Mouse (Mus musculus): Measurements from ENCODE around the gene Sbk3. TPM values are rescaled to one million over a fixed set of nuclear protein-coding genes. Genes with fewer than 3 reads are reported as not detected.
"Not testable (repeated sequence)": the region's sequence is repeated elsewhere in the genome, so short reads cannot be mapped to it uniquely, and the experiment has no call there.

The Sbk3 gene
- polyA plus RNA-seq, 1 experiment = not detected

GRCm38 (mm10) chr7:5016057-5016456 is 45.1 kb upstream of the Sbk3 start:
- TF ChIP-seq POLR2A (IDR thresholded peaks at IDR 0.05; ENCODE audit: low read depth, low read length) = no peak
- no peak for TF ChIP-seq CTCF (IDR thresholded peaks at IDR 0.05; ENCODE audit: extremely low read depth, insufficient read length, insufficient replicate concordance, low read depth, low read length)
- WGBS = 14% methylated on average over 3 of the region's 3 CpGs

GRCm38 (mm10) chr7:5015118-5016001 is 44.4 kb upstream of the Sbk3 start, which contains the start of gene Gm44973:
TSS of gene Gm44973 (plus strand) at chr7:5015496.
- Histone ChIP-seq H3K27me3 (ENCODE audit: control insufficient read depth, insufficient read depth, low read length) (no peaks in the 10 kb centered on the region), H3K27ac (ENCODE audit: insufficient read depth, low read depth, low read length) (peak within 1 kb of the TSS; percentile 99), H3K36me3 (ENCODE audit: control insufficient read depth, insufficient read depth, low read length) (peaks cover 30% of the 10 kb centered on the region), H3K4me3 (ENCODE audit: low read depth, low read length) (peak within 1 kb of the TSS; percentile 98), H3K4me1 (ENCODE audit: control insufficient read depth, insufficient read depth, insufficient read length, low read length) (peaks cover 4% of the 10 kb centered on the region; the same call in 1 of the 2 replicates)
- TF ChIP-seq CTCF (IDR thresholded peaks at IDR 0.05; ENCODE audit: extremely low read depth, insufficient read length, insufficient replicate concordance, low read depth, low read length) (no peak), POLR2A (IDR thresholded peaks at IDR 0.05; ENCODE audit: low read depth, low read length) (peak; percentile 30; the same call in 1 of the 2 replicates)
- WGBS = under 1% methylated on average over 69 of the region's 76 CpGs

More at GRCm38 (mm10) chr7:5016057-5016456, 45.1 kb upstream of the Sbk3 start:
- H3K27ac ChIP-seq (ENCODE audit: insufficient read depth, low read depth, low read length) = peak overlapping the region; percentile 96
- peaks cover 24% of the 10 kb centered on the region for H3K36me3 ChIP-seq (ENCODE audit: control insufficient read depth, insufficient read depth, low read length)
- H3K4me1 ChIP-seq (ENCODE audit: control insufficient read depth, insufficient read depth, insufficient read length, low read length) = peaks cover 4% of the 10 kb centered on the region; the same call in 1 of the 2 replicates
- H3K4me3 ChIP-seq (ENCODE audit: low read depth, low read length) = peak overlapping the region; percentile 98; the same call in 1 of the 2 replicates
- H3K27me3 ChIP-seq (ENCODE audit: control insufficient read depth, insufficient read depth, low read length) = no peaks in the 10 kb centered on the region

- peak within 1 kb of the TSS; percentile 98 for H3K4me3 ChIP-seq (ENCODE audit: low read depth, low read length)
- under 1% methylated on average over 42 of the region's 42 CpGs for WGBS
- H3K27me3 ChIP-seq (ENCODE audit: control insufficient read depth, insufficient read depth, low read length) = no peaks in the 10 kb centered on the region
- H3K27ac ChIP-seq (ENCODE audit: insufficient read depth, low read depth, low read length) = peak within 1 kb of the TSS; percentile 99
- peaks cover 3% of the 10 kb centered on the region; the same call in 1 of the 2 replicates for H3K4me1 ChIP-seq (ENCODE audit: control insufficient read depth, insufficient read depth, insufficient read length, low read length)
- no peak for TF ChIP-seq CTCF (IDR thresholded peaks at IDR 0.05; ENCODE audit: extremely low read depth, insufficient read length, insufficient replicate concordance, low read depth, low read length)
- peak; percentile 51; the same call in 1 of the 2 replicates for TF ChIP-seq POLR2A (IDR thresholded peaks at IDR 0.05; ENCODE audit: low read depth, low read length)
- H3K36me3 ChIP-seq (ENCODE audit: control insufficient read depth, insufficient read depth, low read length) = peaks cover 37% of the 10 kb centered on the region
These were observed 43.5 kb upstream of the Sbk3 start, which contains the start of the genes Zfp524 and Fiz1 for GRCm38 (mm10) chr7:5014251-5015117. TSS of gene Zfp524 (plus strand) at chr7:5014415. TSS of gene Fiz1 (minus strand) at chr7:5014697.

- TF ChIP-seq POLR2A (IDR thresholded peaks at IDR 0.05; ENCODE audit: low read depth, low read length) (no peak), CTCF (IDR thresholded peaks at IDR 0.05; ENCODE audit: extremely low read depth, insufficient read length, insufficient replicate concordance, low read depth, low read length) (no peak)
- Histone ChIP-seq H3K27me3 (ENCODE audit: control insufficient read depth, insufficient read depth, low read length) (no peaks in the 10 kb centered on the region), H3K4me1 (ENCODE audit: control insufficient read depth, insufficient read depth, insufficient read length, low read length) (peaks cover 2% of the 10 kb centered on the region; the same call in 1 of the 2 replicates), H3K27ac (ENCODE audit: insufficient read depth, low read depth, low read length) (no peak overlapping the region), H3K4me3 (ENCODE audit: low read depth, low read length) (no peak overlapping the region), H3K36me3 (ENCODE audit: control insufficient read depth, insufficient read depth, low read length) (peaks cover 50% of the 10 kb centered on the region)
- WGBS = 91% methylated on average over 27 of the region's 27 CpGs
These were observed 41.9 kb upstream of the Sbk3 start for GRCm38 (mm10) chr7:5012681-5013513.

GRCm38 (mm10) chr7:5008229-5008628 is 37.3 kb upstream of the Sbk3 start:
- no peak for TF ChIP-seq CTCF (IDR thresholded peaks at IDR 0.05; ENCODE audit: extremely low read depth, insufficient read length, insufficient replicate concordance, low read depth, low read length)
- no peak for TF ChIP-seq POLR2A (IDR thresholded peaks at IDR 0.05; ENCODE audit: low read depth, low read length)
- 96% methylated on average over 26 of the region's 26 CpGs for WGBS
- peaks cover 52% of the 10 kb centered on the region for H3K36me3 ChIP-seq (ENCODE audit: control insufficient read depth, insufficient read depth, low read length)

DNA sequence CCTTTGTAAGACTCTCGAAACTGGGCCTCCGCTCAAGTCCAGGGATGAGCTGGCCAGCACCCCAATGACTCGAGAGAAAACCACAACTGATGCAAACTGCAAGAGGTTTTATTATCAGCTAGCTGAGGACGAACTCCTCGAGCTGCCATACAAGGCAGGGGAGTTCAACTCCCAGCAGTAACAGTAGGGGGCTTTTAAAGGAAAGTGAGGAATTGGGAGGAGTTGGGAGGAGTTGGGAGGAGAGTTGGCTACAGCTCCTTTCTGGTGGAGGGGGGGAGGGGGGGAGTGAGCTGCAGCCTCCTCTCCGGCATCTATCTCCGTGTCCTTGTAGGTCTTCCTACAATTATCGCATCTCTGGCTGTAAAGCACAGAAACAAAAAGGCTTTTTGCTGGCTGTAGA is 31.9 kb upstream of the Sbk3 start:
- H3K4me1 ChIP-seq (ENCODE audit: control insufficient read depth, insufficient read depth, insufficient read length, low read length); H3K27me3 ChIP-seq (ENCODE audit: control insufficient read depth, insufficient read depth, low read length); H3K27ac ChIP-seq (ENCODE audit: insufficient read depth, low read depth, low read length); H3K36me3 ChIP-seq (ENCODE audit: control insufficient read depth, insufficient read depth, low read length); H3K4me3 ChIP-seq (ENCODE audit: low read depth, low read length): not testable (repeated sequence)
- WGBS = 76% methylated on average over 8 of the region's 8 CpGs

More at GRCm38 (mm10) chr7:5008229-5008628, 37.3 kb upstream of the Sbk3 start:
- Histone ChIP-seq H3K27ac (ENCODE audit: insufficient read depth, low read depth, low read length) (no peak overlapping the region), H3K4me1 (ENCODE audit: control insufficient read depth, insufficient read depth, insufficient read length, low read length) (no peaks in the 10 kb centered on the region), H3K4me3 (ENCODE audit: low read depth, low read length) (no peak overlapping the region), H3K27me3 (ENCODE audit: control insufficient read depth, insufficient read depth, low read length) (no peaks in the 10 kb centered on the region)

Measured in small intestine, adult 2 months (tissue).